Mouse (Mus musculus) bone marrow, adult 2 months (tissue): ENCODE measurements around the gene Sez6.

Experiments used
- CTCF ChIP-seq: fragments of 200-500 bp; IDR thresholded peaks from 2 replicates; pipeline ENCODE4 v1.5.1; 2011; ENCODE audit warnings: low read length, control low read depth; ENCODE audit not compliant: control insufficient read depth, insufficient read depth
- POLR2A ChIP-seq: fragments of 200-500 bp; IDR thresholded peaks from 2 replicates; pipeline ENCODE4 v1.6.1; 2011; ENCODE audit warnings: low read depth, mild to moderate bottlenecking, control low read depth, low read length, borderline replicate concordance; ENCODE audit not compliant: control insufficient read depth

DNA sequence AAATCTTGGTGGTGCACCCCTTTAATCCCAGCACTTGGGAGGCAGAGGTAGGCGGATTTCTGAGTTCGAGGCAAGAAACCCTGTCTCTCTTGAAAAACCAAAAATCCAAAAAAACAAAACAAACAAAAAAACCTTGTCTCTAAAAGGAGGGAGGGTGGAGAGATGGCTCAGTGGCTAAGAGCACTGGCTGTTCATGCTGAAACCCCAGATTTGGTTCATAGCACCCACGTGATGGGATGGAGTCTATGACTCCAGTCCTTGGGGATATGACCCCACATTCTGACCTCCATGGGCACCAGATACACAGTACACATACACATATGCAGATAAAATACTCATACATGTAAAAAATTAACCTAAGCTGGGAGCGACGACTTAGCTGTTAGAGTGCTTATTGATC lies 41.8 kb upstream of the Sez6 start:
- TF ChIP-seq POLR2A (no peak), CTCF (no peak)
